Mouse (Mus musculus): ENCODE measurements at regions not wholly inside any gene's neighbourhood (a gene's known extent, or its start where the extent isn't known, plus 50 kb on each side); places are given as distances from the start of the nearest gene placed in this dataset.

DNA sequence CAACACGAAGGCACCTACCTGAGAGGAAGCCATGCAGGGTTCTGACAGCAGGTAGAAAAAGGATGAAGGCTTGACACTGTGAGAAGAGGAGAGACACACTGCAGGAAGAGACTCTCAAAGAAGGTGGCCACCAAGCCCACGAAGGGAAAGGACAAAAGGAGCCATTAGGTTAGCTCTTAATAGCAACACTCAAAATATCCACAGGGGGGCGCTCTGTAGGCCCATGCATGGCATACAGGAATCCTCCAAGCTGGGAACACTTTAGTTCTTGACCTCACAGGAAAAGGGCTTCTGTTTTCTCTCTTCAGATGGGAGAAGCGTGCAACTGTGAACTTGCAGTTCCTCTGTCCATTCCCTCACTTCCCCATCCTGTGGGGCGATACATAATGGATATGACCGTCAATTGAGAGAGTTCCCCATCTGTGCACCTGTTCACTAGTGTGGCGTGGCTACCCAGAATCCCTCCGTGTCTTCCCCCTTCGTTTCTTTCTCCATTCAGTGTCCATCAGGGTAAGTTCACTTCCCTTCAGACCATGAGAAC is 162.9 kb downstream of the Gm826 start:
- WGBS = 74% methylated on average over 9 of the region's 9 CpGs
- no peaks in the 10 kb centered on the region for H3K4me1 ChIP-seq (ENCODE audit: control insufficient read depth, insufficient read depth, low read length)
- H3K27ac ChIP-seq (ENCODE audit: insufficient read depth, low read length) = no peak overlapping the region
- TF ChIP-seq CTCF (IDR thresholded peaks at IDR 0.05; ENCODE audit: borderline replicate concordance, insufficient read depth, low read depth, low read length) (no peak), POLR2A (IDR thresholded peaks at IDR 0.05; ENCODE audit: borderline replicate concordance, insufficient read depth, low read length) (no peak)
- H3K4me3 ChIP-seq (replicated peaks; ENCODE audit: insufficient read depth, low read depth, low read length) = no peak overlapping the region
- no peak for DNase-seq
- H3K27me3 ChIP-seq (ENCODE audit: control insufficient read depth, insufficient read depth, low read length) = no peaks in the 10 kb centered on the region

DNA sequence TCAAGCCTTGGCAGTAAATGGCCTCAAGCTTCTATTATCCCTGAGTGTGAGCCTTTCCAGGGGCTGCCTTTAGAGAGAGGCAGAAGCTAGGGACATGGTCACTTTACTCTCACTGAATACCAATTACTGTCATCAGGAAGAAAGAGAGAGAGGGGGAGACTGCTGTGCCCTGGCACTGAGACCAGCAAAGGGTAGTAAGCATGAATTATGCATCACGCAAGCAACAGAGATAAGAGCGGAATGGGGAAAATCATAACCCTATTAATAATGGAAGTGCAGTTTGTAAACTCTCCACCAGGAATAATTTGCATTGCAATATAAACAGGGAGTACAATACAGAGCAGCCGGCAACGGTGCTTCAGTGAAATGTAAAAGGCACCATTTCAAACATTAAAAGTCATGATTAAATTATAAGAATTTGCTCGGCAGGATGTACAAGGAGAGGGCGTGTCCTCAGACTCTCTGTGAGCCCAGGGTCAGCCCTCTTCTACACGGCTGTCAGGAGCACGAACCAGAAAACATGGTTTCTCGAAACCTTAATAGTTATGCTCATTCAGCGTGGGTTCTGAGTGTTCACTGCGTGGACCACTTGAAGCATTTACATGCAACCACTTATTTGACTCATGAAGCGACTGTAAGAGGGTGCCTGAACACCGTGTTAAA is 175.2 kb downstream of the Gm826 start:
- TF ChIP-seq CTCF (IDR thresholded peaks at IDR 0.05; ENCODE audit: borderline replicate concordance, insufficient read depth, low read depth, low read length) (no peak), POLR2A (IDR thresholded peaks at IDR 0.05; ENCODE audit: borderline replicate concordance, insufficient read depth, low read length) (no peak)
- H3K4me3 ChIP-seq (replicated peaks; ENCODE audit: insufficient read depth, low read depth, low read length) = no peak overlapping the region
- WGBS = 33% methylated on average over 13 of the region's 13 CpGs
- DNase-seq = peak in 1 of 2 experiments; percentile 2
- no peaks in the 10 kb centered on the region for H3K4me1 ChIP-seq (ENCODE audit: control insufficient read depth, insufficient read depth, low read length)
- H3K27me3 ChIP-seq (ENCODE audit: control insufficient read depth, insufficient read depth, low read length) = no peaks in the 10 kb centered on the region
- no peak overlapping the region for H3K27ac ChIP-seq (ENCODE audit: insufficient read depth, low read length)

DNA sequence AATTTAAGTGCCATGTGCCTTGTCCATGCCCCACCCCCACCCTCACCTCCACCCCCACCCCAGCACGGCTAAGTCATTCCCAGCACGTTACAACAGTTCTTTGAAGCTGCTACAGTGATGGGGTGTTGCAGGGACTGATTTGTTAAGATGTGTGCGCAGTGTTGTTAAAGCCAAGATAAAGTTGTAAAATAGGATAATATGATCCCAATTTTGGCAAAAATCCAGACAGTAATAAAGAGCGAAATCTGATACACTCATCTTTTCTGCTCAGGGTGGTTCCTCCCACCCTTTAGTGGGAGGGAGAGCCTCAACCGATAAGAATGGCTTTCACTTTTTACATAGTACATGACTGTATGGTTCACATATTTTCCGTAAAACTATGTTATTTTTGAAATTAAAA is 180.2 kb downstream of the Gm826 start:
- Histone ChIP-seq H3K4me3 (replicated peaks; ENCODE audit: insufficient read depth, low read depth, low read length) (no peak overlapping the region), H3K27ac (ENCODE audit: insufficient read depth, low read length) (no peak overlapping the region), H3K27me3 (ENCODE audit: control insufficient read depth, insufficient read depth, low read length) (no peaks in the 10 kb centered on the region), H3K4me1 (ENCODE audit: control insufficient read depth, insufficient read depth, low read length) (no peaks in the 10 kb centered on the region)
- TF ChIP-seq CTCF (IDR thresholded peaks at IDR 0.05; ENCODE audit: borderline replicate concordance, insufficient read depth, low read depth, low read length) = no peak
- TF ChIP-seq POLR2A (IDR thresholded peaks at IDR 0.05; ENCODE audit: borderline replicate concordance, insufficient read depth, low read length) = no peak
- DNase-seq = no peak
- WGBS = 69% methylated on average over 6 of the region's 6 CpGs

DNA sequence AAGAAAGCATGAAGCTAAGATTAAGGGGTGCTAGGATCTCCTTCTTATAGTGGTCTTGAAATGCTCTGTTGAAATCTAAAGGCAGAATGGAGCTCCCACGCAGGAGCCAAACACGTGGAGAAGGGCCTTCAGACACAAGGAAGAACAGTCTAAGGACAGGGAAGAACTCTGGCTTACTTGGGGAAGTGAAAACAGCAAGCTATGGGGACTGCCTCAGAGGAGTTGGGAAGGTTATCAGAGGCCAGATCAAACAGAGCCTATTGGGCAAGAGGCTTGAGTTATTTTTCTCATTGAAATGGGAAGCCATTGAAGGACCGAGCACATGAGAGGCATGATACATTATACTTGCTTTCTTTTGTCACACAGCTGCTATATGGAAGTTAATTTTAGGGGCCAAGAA is 181.9 kb downstream of the Gm826 start:
- Histone ChIP-seq H3K4me1 (ENCODE audit: control insufficient read depth, insufficient read depth, low read length) (no peaks in the 10 kb centered on the region), H3K27ac (ENCODE audit: insufficient read depth, low read length) (no peak overlapping the region), H3K4me3 (replicated peaks; ENCODE audit: insufficient read depth, low read depth, low read length) (no peak overlapping the region), H3K27me3 (ENCODE audit: control insufficient read depth, insufficient read depth, low read length) (no peaks in the 10 kb centered on the region)
- DNase-seq = no peak
- TF ChIP-seq CTCF (IDR thresholded peaks at IDR 0.05; ENCODE audit: borderline replicate concordance, insufficient read depth, low read depth, low read length) = no peak
- no peak for TF ChIP-seq POLR2A (IDR thresholded peaks at IDR 0.05; ENCODE audit: borderline replicate concordance, insufficient read depth, low read length)
- WGBS = 80% methylated on average over 3 of the region's 3 CpGs

DNA sequence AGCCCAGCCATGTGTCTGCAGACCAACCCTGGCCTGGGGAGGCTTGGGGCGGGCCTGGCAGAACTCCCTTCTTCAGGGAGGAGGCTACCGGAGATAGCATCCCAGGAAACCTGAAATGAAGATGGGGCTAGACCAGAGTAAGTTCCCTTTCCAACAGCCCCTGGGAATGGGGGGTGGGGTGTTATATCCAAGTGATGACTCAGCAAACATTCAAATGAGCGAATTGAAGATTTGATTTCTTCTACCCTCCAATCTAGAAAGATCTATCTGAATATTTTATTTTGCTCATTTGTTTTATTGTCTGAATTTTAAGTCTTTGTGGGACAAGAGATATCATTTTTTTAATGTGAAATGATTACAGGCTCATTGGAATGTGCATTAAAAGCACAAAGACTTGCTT is 185.0 kb downstream of the Gm826 start:
- WGBS = 56% methylated on average over 3 of the region's 3 CpGs
- H3K4me1 ChIP-seq (ENCODE audit: control insufficient read depth, insufficient read depth, low read length) = no peaks in the 10 kb centered on the region
- no peaks in the 10 kb centered on the region for H3K27me3 ChIP-seq (ENCODE audit: control insufficient read depth, insufficient read depth, low read length)
- no peak overlapping the region for H3K4me3 ChIP-seq (replicated peaks; ENCODE audit: insufficient read depth, low read depth, low read length)
- TF ChIP-seq CTCF (IDR thresholded peaks at IDR 0.05; ENCODE audit: borderline replicate concordance, insufficient read depth, low read depth, low read length) (no peak), POLR2A (IDR thresholded peaks at IDR 0.05; ENCODE audit: borderline replicate concordance, insufficient read depth, low read length) (no peak)
- no peak overlapping the region for H3K27ac ChIP-seq (ENCODE audit: insufficient read depth, low read length)
- DNase-seq = no peak

DNA sequence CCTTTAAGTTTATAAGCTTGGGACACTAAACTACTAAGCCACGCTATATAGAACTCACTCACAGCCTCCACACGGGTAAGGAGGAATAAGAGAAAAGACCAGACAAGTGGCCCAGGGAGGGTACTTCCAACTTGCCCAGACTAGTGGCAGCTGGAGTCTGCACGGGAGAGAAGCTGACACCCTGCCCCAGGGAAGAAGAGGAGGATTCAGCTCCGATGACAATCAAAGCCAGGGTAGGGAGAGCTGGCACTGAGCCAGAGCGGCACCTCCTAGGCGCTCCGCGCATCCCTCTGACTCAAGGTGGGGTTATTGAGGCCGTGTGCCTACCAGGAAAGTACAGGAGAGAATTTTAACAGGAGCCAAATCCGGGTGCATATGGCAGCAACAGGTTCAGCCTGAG is 185.4 kb downstream of the Gm826 start:
- DNase-seq = no peak
- Histone ChIP-seq H3K4me3 (replicated peaks; ENCODE audit: insufficient read depth, low read depth, low read length) (no peak overlapping the region), H3K27me3 (ENCODE audit: control insufficient read depth, insufficient read depth, low read length) (no peaks in the 10 kb centered on the region), H3K27ac (ENCODE audit: insufficient read depth, low read length) (no peak overlapping the region), H3K4me1 (ENCODE audit: control insufficient read depth, insufficient read depth, low read length) (no peaks in the 10 kb centered on the region)
- 50% methylated on average over 10 of the region's 10 CpGs for WGBS
- no peak for TF ChIP-seq CTCF (IDR thresholded peaks at IDR 0.05; ENCODE audit: borderline replicate concordance, insufficient read depth, low read depth, low read length)
- no peak for TF ChIP-seq POLR2A (IDR thresholded peaks at IDR 0.05; ENCODE audit: borderline replicate concordance, insufficient read depth, low read length)

DNA sequence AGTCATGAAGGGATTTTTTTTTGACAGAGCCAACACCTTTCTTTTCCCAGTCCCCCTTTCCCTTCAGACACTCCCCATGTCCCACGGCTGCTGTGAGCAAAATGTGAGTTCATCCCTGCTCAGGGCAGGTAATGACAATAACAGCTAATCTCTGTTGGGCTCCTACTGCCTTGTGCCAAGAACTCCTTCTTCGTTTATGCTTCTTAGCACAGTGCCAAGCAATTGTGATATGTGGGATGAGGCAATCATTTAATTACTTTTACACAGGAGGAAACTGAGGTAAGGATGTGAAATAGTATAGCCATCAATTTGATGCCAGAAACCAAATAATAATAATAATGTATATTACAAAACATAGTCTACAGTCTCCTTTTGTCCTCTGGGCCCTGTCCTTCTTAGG is 185.9 kb downstream of the Gm826 start:
- no peak overlapping the region for H3K27ac ChIP-seq (ENCODE audit: insufficient read depth, low read length)
- no peaks in the 10 kb centered on the region for H3K4me1 ChIP-seq (ENCODE audit: control insufficient read depth, insufficient read depth, low read length)
- WGBS = 36% methylated on average over 2 of the region's 2 CpGs
- no peaks in the 10 kb centered on the region for H3K27me3 ChIP-seq (ENCODE audit: control insufficient read depth, insufficient read depth, low read length)
- no peak for DNase-seq
- TF ChIP-seq POLR2A (IDR thresholded peaks at IDR 0.05; ENCODE audit: borderline replicate concordance, insufficient read depth, low read length) (no peak), CTCF (IDR thresholded peaks at IDR 0.05; ENCODE audit: borderline replicate concordance, insufficient read depth, low read depth, low read length) (no peak)
- no peak overlapping the region for H3K4me3 ChIP-seq (replicated peaks; ENCODE audit: insufficient read depth, low read depth, low read length)

DNA sequence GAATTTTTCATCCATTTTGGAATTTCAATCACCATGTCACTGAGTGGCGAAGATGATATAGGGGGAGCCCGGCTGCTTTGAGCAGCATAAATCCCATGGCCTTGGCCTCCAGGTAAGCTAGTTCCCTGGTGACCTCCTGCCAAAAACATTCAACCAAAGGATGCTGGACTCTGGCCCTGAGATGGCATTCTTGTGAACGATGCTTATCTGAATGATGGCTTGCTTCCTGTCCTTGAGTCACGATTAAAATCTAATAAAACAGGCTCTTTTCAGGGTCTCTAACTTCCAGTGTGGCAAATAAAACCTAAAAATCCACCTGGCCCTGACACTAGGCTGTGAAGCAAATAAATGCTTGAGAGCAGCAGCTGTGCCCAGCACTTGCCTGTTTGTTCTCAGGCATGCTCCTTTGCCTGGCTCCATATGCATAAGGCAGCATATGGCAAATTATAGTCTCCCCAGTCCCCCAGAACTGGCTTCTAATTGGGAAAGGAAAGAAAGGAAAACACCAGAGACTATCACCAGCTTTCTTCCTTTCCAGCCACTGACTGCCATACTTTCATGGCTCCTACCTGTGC is 193.7 kb downstream of the Gm826 start:
- H3K4me3 ChIP-seq (replicated peaks; ENCODE audit: insufficient read depth, low read depth, low read length) = no peak overlapping the region
- TF ChIP-seq POLR2A (IDR thresholded peaks at IDR 0.05; ENCODE audit: borderline replicate concordance, insufficient read depth, low read length) (no peak), CTCF (IDR thresholded peaks at IDR 0.05; ENCODE audit: borderline replicate concordance, insufficient read depth, low read depth, low read length) (no peak)
- DNase-seq = no peak
- no peaks in the 10 kb centered on the region for H3K4me1 ChIP-seq (ENCODE audit: control insufficient read depth, insufficient read depth, low read length)
- WGBS = 63% methylated on average over 4 of the region's 4 CpGs
- H3K27ac ChIP-seq (ENCODE audit: insufficient read depth, low read length) = no peak overlapping the region
- no peaks in the 10 kb centered on the region for H3K27me3 ChIP-seq (ENCODE audit: control insufficient read depth, insufficient read depth, low read length)
